Comparison of ENCODE assay signal across 8 mouse cellular contexts in the genomic region with DNA sequence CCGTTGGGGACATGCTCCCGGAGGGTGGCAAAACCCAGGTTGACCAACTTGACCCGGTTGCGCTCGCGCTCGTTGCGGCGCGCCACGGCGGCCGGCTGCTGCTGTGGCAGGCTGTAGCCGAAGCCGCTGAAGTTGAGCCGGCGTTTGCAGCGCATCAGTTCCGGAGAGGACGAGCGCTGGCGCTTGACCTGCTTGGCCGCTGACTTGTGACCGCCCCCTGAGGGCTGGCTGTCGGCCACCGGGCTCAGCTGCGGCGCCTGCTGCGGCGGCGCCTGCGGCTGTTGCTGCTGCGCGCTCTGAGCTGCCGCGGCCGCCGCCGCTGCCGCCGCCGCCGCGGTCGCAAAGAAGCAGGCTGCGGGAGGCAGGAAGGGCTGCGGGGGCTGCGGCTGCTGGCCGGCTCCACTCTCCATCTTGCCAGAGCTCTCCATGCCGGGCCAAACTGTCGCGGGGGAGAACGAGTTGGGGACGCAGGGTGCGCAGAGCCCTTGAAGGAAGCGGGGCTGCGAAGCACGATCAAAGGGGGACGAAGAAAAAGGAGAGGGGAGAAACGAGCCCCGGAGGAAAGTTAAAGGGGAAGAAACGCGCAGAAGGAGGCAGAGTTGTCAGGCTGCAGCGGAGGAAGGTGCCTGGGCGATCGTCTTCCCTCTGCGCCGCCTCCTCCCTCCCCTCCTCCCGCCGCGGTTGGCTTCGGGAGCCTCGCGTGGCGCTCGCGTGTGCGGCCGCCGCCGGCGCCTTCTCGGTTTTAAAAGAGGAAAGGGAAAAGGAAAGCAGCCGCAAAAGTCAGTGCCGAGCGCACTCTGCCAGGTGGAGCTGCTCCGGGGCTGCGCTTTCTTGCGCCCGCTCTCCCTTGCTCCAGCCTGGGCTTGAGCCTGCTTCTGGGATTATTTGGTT. TPM values are rescaled to one million over a fixed set of nuclear protein-coding genes. Genes with fewer than 3 reads are reported as not detected.
DNase-seq lines count a peak whose midpoint lies in the region; ATAC-seq and TF ChIP-seq lines count a peak whose summit lies in the region.

No protein-coding gene starts in this region.

- peaks cover 57% of the 10 kb centered on the region for H3K4me1 ChIP-seq in forebrain, embryonic 15.5 days

- peak overlapping the region; percentile 76 for H3K9ac ChIP-seq in forebrain, embryonic 15.5 days (replicated peaks)

- H3K4me2 ChIP-seq in forebrain, embryonic 15.5 days (replicated peaks) = peak overlapping the region; percentile 89

- peak; percentile 49 for DNase-seq in ES-CJ7 (ENCODE audit: low read depth, low spot score)
- peak; percentile 70 for DNase-seq in adrenal gland, postnatal 25 days
- peak; percentile 66 for DNase-seq in heart, postnatal 4 days
- DNase-seq in layer of hippocampus, adult 2 months (ENCODE audit: low spot score in 2 of 2) = peak; percentile 54 to 61
- DNase-seq in lung, postnatal 14 days = peak; percentile 34
- peak; percentile 70 for DNase-seq in right cerebral cortex, postnatal 14 days

- peak overlapping the region; percentile 91 for H3K27ac ChIP-seq in forebrain, embryonic 15.5 days (replicated peaks)
- H3K27ac ChIP-seq in layer of hippocampus, adult 2 months = peak overlapping the region; percentile 91

- H3K9me3 ChIP-seq in forebrain, embryonic 15.5 days = no peaks in the 10 kb centered on the region

- ATAC-seq in forebrain, embryonic 15.5 days (replicated peaks) = peak; percentile 20
- no peak for ATAC-seq in megakaryocyte-erythroid progenitor cell, adult 5-6 weeks (replicated peaks; ENCODE audit: low FRiP score, low TSS enrichment, poor library complexity, severe bottlenecking)

- WGBS in forebrain, embryonic 15.5 days = under 1% methylated on average over 74 of the region's 90 CpGs

- no peaks in the 10 kb centered on the region for H3K36me3 ChIP-seq in forebrain, embryonic 15.5 days

- TF ChIP-seq CTCF in layer of hippocampus, adult 2 months (conservative IDR thresholded peaks at IDR 0.05) = no peak

- H3K27me3 ChIP-seq in forebrain, embryonic 15.5 days = peaks cover 6% of the 10 kb centered on the region; the same call in 1 of the 2 replicates

- H3K4me3 ChIP-seq in forebrain, embryonic 15.5 days = peak overlapping the region; percentile 80
- peak overlapping the region; percentile 73 for H3K4me3 ChIP-seq in layer of hippocampus, adult 2 months

RNA-seq across cellular contexts. Expression of gene Ascl1, which starts 0.6 kb away (rescaled TPM):
- total RNA-seq in adrenal gland, postnatal 25 days (2021) = 2.0 and 2.5 TPM in 2 replicates
- 24.2 and 25.8 TPM in 2 replicates for polyA plus RNA-seq in forebrain, embryonic 15.5 days (2015; fragmentation: Nextera tagmentation; extraction: Ambion mirVana)
- not detected for total RNA-seq in heart, postnatal 4 days (2021)
- 1 to 10 TPM; 6.0 to 6.9 TPM for total RNA-seq in layer of hippocampus, adult 2 months (2021)
- total RNA-seq in megakaryocyte-erythroid progenitor cell, adult 5-6 weeks (2014; fragmentation: Nextera tagmentation) = not detected in 2 replicates
- total RNA-seq in megakaryocyte-erythroid progenitor cell, adult 5-6 weeks (2017) = not detected in 2 replicates

RNA-seq across cellular contexts. Expression of gene Pah, which starts 28.7 kb away (rescaled TPM):
- total RNA-seq in adrenal gland, postnatal 25 days (2021) = 4.9 TPM in 1 of 2 replicates, not detected in the other
- polyA plus RNA-seq in forebrain, embryonic 15.5 days (2015; fragmentation: Nextera tagmentation; extraction: Ambion mirVana) = not detected in 2 replicates
- under 1 TPM in 1 of 2 experiments, not detected in 1; 0.47 TPM for total RNA-seq in heart, postnatal 4 days (2021)
- total RNA-seq in layer of hippocampus, adult 2 months (2021) = not detected
- total RNA-seq in megakaryocyte-erythroid progenitor cell, adult 5-6 weeks (2014; fragmentation: Nextera tagmentation) = not detected in 2 replicates
- total RNA-seq in megakaryocyte-erythroid progenitor cell, adult 5-6 weeks (2017) = not detected in 2 replicates
